Mouse (Mus musculus): ENCODE data around the gene Zfp26.
A peak's percentile ranks its signal among the peaks of the same experiment; 100 is the strongest.

Zfp26 gene

GRCm38 (mm10) chr9:20459377-20460317 lies at the start of gene Zfp26:
TSS of gene Zfp26 (minus strand) at chr9:20460162.
- peak; percentile 90 for DNase-seq (ENCODE audit: low spot score)

DNA sequence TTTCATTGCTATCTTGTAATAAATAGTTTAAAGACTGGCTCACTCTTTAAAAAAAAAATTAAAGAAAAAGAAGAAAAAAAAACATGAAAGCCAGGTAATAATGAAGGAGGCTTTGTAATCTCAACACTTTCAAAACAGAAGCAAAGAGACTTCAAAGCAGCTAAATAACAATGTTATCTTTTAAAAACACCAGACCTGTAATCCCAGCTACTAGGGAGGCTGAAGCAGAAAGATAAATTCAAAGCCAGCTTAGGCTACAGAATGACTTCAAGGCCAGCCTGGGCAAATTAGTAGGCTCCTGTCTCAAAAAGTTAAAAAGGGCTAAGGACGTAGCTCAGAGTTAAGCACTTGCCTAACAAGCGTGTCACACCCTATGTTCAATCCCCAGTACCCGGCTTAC lies 49.7 kb upstream of the Zfp26 start:
- DNase-seq (ENCODE audit: low spot score) = no peak

DNA sequence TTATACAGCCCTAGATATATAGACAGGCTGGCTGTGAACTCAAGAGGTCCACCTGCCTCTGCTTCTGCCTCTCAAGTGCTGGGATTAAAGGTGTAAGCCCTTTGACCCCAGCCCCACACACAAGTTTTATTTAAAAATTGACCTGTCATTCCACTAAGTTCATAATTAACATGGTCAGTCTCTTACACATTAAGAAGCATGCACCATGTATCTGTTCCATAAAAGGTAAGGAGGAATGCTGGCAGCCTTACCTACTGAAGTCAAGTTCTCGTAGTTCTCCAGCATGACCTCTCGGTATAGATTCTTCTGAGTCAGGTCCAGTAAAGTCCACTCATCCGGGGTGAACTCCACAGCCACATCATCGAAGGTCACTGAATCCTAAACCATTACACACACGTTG lies 44.8 kb upstream of the Zfp26 start:
- no peak for DNase-seq (ENCODE audit: low spot score)

- no peak for DNase-seq (ENCODE audit: low spot score)
These were observed 33.3 kb upstream of the Zfp26 start for GRCm38 (mm10) chr9:20493281-20493680.

DNA sequence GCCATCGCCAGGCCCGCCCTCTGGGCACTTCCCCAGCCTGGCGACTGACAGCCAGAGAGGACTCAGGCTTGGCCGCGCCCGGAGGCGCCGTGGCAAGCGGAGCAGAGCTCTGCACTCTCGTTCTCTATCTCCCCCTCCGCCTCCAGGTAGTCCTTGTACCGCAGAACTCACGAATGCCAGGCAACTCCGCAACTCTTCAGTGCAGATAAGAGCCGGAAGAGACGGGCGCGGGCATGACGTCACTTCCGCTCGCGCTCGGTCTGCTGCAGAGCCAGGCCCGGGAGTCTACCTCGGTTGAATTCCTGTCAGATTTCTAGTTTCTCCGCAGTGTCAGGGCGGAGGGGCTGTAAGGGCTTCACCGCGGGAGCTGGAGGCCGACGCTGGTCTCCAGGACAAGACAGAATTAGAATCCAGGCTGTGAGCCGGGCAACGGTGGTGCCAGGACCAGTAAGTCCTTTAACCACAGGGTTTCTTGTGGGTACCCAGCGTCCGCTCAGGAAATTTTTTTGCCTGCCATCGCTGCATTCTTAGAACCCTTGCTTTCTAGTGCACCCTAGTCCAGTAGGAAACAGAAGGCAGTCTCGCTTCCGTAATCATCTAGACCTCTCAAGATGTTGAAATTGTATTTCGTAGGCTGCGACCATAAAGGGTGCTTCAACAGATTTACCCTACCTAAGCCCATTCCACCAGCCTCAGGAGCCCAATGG lies 32.7 kb upstream of the Zfp26 start, which contains the start of gene Zfp426:
TSS of gene Zfp426 (minus strand) at position 220 of the 707 bp plus-strand sequence.
- DNase-seq (ENCODE audit: low spot score) = peak; percentile 89

- DNase-seq (ENCODE audit: low spot score) = no peak
These were observed 32.0 kb upstream of the Zfp26 start for GRCm38 (mm10) chr9:20491858-20492526.

DNA sequence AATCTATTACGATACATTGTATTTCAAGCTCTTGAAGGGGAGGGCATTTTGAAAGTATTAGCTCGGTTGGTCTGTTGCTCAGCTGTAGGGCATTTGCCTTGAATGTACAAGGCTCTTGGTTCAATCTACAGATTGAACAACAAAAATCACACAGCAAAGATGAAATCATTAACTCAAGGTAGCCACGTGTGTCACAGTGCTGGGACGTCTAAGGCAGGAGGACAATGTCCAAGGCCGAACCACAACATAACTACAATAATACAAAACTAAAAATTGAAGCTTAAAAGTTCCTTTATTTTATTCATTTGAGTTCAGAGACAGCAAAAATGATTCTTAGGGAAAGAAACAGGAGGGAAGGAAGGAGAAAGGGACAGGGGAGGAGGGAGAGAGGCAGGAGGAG lies 29.6 kb upstream of the Zfp26 start:
- peak; percentile 30 for DNase-seq (ENCODE audit: low spot score)

GRCm38 (mm10) chr9:20479396-20479795 lies 19.4 kb upstream of the Zfp26 start:
- no peak for DNase-seq (ENCODE audit: low spot score)

DNA sequence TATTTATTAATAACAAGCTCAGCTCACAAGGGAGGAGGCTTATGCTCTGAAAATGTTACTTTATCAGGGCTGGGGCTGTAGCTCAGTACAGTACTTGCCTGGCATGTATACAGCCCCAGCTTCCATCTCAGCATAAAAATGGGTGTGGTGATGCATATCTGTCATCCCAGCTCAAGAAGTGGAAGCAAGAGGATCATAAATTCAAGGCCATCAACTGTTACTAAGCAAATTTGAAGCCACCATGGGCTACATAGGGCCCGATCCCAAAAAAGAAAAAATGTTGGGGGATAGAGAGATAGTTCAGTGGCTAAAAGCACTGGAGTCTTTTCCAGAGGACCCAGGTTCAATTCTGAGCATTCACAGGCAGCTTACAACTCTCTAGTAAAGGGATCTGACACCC lies 16.7 kb upstream of the Zfp26 start:
- no peak for DNase-seq (ENCODE audit: low spot score)

DNA sequence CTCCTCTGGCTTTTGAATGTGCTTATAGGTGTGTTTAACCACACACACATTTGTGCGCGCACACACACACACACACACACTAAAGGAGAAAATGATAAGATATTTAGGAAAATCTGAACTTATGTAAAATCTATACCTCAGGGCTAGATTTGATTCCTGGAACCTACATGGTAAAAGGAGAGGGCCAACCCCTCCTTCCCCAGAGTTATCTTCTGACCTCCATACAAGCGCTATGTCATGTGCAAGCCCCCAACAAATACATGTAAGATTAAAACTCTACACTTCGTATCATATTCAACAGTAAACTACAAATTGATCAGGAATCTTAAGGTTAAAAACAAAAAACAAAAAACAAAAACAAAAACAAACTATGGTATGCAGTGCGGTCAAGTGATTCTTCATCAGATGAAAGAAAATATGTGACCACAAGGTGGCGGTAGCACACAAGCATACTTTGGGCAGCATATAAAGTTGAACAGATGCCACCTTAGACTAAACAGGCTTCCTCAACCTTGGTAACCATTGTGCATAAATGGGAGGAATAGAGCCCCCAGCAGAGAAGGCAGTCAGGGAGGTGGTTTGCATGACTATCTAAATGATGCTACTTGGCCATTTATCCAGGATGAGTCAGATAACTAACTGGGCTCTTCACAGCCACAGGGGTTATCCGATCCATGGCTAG lies 6.9 kb upstream of the Zfp26 start:
- DNase-seq (ENCODE audit: low spot score) = peak; percentile 25

- DNase-seq (ENCODE audit: low spot score) = no peak
These were observed 6.3 kb downstream of the Zfp26 start for GRCm38 (mm10) chr9:20453647-20454046.

GRCm38 (mm10) chr9:20451493-20451892 lies 8.5 kb downstream of the Zfp26 start:
- DNase-seq (ENCODE audit: low spot score) = no peak

DNA sequence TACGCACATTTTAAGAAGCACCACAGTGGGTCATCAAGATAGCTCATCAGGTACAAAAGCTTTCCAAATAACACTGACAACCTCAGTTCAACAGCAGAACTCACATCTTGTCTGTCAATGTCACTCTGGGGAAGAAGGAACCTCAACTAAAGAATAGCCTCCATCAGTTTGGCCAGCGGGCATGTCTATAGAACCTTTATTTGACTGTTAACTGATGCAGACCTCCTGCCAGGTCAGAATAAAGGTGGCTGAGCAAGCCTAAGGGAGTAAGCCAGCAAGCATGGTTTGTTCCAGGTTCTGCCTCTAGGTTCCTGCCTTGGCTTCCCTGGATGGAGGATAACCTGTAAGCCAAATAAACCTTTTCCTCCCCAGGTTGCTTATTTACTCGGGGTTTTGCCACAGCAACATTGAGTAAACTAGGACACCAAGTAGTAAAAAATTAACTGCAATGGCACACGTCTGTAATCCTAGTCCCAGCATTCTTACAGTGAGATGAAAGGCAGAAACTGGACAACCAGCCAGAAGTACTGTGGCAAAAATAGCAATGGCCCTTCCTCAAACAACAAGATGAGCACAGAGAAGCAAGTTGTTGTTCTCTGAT lies 16.7 kb downstream of the Zfp26 start:
- peak; percentile 16 for DNase-seq (ENCODE audit: low spot score)

- DNase-seq (ENCODE audit: low spot score) = no peak
These were observed 30.0 kb downstream of the Zfp26 start for GRCm38 (mm10) chr9:20430004-20430403.

DNA sequence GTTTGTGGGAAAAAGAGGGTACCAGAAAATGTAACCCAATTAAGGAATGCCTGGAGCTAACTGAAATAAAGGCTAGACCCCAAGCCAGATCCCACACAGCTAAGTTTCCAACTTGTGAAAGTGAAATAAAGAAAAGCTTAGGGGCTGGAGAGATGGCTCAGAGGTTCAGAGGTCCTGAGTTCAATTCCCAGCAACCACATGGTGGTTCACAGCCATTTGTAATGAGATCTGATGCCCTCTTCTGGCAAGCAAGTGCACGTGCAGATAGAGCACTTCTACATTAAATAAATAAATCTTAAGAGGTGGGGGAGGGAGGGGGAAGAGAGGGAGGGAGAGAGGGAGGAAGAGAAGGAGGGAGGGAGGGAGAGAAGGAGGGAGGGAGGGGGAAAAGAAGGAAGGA lies 48.5 kb downstream of the Zfp26 start:
- DNase-seq (ENCODE audit: low spot score) = no peak

GRCm38 (mm10) chr9:20409319-20409718 lies 50.6 kb downstream of the Zfp26 start:
- DNase-seq (ENCODE audit: low spot score) = no peak

GRCm38 (mm10) chr9:20385343-20385703 lies 74.6 kb downstream of the Zfp26 start:
- no peak for DNase-seq (ENCODE audit: low spot score)

DNA sequence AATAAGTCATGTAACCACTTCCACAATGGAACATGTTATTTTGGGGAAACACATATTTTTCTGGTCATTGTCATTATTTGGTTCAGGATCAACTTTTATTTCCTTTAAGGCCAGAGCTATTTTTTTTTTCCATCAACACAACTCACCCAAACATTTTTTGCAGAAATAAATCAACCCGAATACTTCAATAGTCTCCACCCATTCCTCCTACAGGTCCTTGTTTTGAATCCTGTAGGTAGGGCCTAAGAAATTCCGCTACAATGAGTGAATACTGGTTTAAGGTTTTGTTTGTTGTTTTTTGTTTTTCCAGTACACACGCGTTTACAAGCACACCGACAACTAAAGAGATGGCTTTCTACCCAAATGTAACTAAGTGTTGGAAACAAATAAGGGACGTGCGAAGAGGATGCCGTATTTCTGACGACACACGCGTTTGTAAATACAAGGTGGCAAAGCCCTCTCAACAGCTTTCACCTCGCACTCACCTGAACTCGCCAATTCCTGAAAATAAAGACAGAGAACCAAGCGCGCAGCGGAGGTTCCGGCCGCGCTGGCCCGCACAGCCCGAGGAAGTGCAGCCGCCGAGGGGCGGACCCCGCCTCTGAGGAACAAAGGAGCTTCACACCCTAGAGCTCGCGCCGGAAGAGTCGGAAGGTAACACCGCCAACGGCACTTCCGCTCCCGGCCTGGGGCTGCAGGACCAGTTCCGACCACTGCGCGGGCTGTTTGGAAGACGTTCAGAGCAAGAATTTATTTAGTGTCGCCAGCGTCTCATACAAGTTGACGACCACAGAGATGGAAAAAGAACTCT lies 75.2 kb downstream of the Zfp26 start, which contains the start of gene Zfp560:
TSS of gene Zfp560 (minus strand) at position 646 of the 811 bp plus-strand sequence.
- peak; percentile 87 for DNase-seq (ENCODE audit: low spot score)

GRCm38 (mm10) chr9:20383659-20384058 lies 76.3 kb downstream of the Zfp26 start:
- no peak for DNase-seq (ENCODE audit: low spot score)
